Mouse (Mus musculus) embryo, embryonic 10.5 days (tissue): ENCODE measurements around the gene Sell.

Source experiments
- DNase-seq: peaks from one replicate; pipeline ENCODE4 v3.0.0-alpha.2; 2015; ENCODE audit warnings: low spot score

Gene Sell

DNA sequence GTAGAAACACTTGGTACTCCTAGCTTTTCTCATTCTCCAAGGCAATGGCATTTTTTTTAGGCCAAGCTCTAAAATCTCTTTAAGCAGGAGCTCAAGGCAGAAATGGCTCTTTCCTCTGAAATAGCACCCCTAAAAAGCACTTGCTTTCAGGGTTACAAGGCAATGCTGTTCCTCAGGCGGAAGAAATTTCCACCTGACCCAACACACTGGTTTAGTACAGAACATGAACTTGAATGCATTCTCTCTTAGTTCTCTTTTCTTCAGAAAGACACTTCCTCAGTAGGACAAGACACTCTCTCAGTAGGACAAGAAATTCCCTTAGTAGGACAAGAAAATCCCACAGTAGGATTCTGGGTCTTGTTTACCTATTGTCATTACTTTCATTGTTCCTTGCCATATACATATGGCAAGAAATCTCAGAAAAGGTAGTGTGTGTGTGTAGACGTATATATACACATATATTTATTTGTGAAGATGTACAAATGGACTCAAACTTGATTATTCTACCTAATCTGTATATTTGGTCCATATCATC, 12.9 kb downstream of the Sell start:
- DNase-seq = no peak

DNA sequence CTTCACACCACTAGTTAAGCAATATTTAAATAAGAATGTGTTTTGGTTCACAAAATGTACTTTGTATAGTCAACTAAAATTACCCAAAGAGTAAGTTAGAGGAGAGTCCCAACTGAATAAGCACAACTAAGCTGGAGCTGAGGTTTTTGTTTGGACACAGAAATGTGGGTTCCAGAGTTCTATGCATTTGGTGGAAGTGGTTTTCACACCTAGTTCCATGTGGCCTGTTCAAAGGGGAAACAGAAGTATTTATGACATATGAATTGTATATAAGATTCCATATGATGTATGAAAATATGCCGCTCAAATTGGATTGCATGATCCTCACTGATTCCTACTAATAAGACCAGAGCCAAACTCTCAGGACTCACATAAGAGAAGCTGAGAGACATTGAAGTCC, 13.6 kb downstream of the Sell start:
- no peak for DNase-seq

DNA sequence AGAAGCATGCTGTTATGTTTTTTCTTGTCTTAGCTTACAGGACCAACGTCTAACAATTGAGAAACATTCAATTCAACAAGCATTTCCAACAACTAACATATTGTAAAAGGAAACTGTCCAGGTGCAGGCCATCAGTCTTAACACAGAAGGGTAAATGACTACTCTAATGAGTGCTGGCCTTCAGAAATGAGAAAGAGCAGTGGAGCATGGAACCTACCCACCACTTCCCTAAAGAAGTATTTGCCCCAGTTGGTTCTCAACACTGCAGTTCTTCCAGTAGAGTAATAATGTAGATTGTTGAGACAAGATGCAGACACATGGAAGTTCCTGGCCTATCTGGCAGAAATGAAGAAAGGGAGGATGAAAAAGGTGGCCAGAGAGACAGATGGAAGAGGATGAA, 14.7 kb downstream of the Sell start:
- DNase-seq = no peak

DNA sequence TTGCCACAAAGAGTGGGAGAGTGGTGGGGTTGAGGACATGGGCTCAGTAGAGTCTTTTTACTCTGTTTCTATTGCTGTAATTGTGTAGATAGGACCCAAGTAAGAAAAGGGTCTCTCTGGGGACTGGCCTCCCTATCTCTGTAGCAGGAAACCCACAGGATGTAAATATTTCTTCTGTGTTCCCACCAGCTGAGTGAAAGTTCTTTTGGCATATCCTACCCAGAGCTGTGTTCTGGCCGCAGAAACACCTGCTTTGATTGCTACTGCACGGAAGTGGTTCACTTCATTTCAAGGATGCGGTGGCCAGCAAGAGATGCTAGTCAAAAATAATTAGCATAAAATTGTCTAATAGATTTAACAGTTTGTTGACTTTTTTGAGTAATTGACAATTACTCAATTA, 15.2 kb downstream of the Sell start:
- DNase-seq = no peak

DNA sequence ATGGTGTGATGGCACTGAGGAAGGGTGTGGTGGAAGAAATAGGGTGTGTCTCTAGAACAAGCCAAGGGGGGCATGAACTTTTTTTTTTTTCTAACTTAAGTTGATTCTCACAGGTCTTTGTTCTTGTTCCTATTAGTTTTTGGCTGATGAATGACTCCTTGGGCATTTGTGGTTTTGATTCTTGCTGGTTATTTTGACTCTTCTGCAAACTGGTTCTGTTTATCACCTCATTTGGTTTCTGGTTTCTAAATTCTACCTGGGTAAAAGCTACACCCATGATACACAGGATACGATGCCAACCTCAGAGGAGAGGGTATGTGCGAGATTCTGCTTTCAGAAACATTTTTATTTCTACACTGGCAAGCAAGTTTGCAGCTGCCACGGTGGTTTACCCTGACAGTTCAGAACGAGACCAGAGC, 16.6 kb downstream of the Sell start:
- DNase-seq = no peak

DNA sequence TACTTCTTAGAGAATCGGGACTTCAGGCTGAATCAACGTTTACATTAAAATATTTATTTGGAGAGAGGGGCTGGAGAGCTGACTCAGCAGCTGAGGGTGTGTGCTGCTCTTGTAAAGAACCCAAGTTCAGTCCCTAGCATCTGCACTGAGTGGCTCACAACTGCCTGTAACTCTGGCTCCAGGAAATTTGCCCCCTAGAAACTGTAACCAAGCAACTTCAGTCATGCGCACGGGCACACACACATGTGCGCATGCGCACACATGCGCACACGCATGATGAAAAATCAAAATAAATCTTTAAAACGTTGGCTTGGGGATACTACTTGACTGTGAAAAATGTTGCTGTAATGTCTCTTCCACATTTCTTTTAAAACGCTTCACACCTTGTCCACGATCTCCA, 17.3 kb downstream of the Sell start:
- DNase-seq = no peak

DNA sequence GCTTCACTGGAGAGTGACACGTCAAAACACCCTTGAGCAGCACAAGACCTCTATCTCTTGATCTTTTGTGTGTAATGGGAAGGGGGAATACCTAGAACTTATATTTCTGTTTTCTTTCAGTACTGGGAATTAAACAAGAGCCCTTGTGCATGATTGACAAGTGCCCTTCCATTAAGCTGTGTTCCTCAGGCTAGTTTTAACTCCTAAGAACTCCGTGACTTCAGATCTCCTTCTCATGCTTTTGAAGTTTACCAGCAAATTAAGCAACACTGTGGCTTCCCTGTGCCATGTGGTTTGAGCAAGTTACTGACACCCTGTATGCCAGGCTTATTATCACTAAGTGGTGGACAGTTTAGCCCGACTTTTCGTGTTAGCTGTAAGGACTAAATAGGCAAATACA, 21.3 kb downstream of the Sell start:
- no peak for DNase-seq

DNA sequence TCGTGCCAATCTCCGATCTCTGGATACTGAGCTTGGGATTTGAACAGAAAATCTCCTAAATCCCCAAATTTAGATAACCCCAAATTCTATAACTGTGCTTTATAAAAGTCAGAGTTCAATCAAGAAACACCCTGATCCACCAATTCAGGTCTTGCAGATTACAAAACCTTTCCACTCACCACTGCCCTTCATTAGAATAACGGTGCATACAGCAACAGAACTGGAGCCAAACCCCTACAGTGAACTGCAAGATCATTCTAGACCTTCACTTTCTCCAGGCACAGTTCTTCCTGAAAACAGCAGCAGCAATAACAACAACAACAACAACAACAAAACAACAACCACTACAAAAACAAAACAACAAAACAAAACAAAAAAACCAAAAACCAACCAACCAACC, 25.0 kb downstream of the Sell start:
- no peak for DNase-seq

DNA sequence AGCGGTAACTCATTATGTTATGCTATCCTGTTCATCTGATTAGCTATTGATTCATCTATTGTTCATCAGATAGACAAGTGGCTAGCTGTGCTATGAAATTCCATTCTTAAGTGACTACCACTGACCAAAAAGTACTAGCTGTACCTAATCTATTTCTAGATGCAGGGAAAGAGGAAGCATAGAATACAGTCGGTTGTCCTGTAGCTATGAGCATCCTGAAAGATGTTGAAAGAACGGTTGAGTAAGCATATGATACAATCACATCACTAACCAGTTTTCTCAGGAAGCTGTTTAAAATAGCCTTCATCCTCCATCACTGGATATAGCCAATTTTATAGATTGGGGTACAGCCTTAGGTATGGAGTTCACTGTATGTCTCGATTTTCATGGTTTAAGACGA, 26.1 kb downstream of the Sell start:
- no peak for DNase-seq

DNA sequence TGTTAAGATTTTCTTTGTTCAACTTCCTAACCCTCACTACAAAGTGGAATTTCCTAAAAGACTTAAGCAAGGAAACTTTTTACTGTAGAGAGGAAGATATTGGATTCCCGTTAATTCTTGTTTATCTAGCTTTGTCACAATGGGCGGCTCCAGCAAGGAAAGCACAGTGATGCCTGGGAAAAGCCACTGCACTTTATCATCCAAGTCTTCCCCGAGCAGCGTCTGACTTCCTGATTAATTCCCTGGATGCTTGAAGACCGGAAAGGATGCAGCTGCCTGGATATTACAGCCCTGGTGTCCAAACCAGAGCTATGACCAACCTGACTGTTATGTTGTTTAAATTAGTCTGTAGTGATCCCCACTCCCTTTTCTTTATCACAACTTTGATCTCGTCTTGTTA, 35.0 kb downstream of the Sell start:
- no peak for DNase-seq

DNA sequence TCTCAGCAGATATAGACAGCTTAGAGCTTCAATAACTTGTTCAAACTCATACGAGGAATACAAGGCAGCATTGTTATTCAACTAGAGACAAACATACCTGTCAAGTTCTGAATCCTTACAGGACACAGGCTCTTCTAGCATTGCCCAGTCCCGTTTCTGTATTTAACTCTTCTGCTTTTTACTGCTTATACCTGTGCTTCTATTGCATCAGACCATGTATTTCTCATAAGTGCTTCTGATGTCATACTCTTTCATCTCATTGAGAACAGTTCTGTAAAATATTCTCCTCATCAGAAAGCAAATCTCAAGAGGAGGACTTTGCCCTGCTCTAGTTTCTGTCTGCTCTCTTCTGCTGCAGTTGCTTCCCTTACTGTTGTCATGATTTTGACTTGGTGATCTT, 36.1 kb downstream of the Sell start:
- DNase-seq = no peak

DNA sequence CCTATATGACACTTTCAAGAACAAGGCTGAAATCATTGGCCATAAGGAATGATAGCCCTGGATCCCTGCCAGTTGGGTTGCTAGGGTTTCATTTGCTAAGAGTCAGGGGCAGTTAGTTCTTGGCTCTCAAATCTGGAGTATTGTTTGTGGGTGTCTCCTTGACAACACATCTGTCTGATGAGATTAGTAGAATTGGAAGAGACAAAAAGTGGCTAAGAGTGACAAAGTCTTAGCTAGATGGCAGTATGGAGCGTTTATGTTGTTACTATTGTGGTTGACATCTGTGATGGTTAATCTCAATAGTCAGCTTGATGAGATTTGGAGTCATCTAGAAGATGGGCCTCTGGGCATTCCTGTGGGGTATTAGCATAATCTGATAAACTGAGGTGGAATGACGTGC, 36.6 kb downstream of the Sell start:
- DNase-seq = no peak

DNA sequence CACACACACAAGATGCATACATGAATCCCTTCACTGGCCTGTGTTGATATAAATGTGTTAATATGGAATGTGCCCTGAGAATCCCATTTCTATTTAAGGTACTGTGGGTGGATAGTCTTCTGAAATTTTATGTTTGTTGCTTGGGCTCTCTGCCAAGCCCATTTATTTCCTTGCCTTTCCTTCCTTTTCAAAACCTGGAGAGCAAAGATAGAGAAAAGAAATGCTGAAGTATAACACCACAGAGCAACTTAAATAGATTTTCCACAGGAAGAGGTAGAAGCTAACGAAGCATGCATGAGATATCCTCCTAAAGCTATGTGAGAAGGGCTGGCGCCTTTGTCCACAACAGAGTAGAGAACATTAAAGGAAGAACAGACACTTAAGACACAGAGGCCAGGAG, 48.0 kb downstream of the Sell start:
- no peak for DNase-seq

DNA sequence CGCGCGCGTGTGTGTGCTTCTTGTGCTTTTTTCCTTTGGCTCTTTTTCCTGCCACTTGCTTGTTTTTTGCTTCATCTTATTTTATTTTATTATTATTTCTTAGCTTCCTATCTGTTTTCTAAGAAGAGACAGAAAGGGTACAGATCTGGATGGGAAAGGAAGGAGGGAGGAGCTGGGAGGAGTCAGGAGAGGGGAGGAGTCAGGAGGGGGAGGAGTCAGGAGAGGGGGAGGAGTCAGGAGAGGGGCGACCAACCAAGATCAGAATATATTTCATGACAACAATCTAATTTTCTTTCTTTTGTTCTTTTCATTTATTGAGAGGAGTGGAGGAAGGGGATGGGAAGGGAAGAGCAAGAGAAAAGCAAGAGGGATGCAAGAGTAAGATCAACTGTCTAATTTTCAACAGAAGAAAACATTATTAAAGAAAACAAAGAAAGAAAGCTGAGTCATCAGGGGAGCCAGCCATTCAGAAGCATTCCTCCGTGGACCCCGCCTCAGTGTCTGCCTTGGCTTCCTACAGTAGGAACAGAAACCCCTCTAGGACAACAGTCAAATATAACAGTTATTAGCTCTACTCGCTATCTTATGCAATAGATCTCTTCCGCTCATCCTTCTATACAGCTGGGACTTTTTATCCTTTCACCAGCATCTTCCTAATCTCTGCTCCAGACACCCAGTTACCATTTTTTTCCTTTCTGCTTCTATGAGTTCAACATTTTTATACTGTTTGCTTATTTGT, 49.0 kb downstream of the Sell start:
- DNase-seq = no peak

DNA sequence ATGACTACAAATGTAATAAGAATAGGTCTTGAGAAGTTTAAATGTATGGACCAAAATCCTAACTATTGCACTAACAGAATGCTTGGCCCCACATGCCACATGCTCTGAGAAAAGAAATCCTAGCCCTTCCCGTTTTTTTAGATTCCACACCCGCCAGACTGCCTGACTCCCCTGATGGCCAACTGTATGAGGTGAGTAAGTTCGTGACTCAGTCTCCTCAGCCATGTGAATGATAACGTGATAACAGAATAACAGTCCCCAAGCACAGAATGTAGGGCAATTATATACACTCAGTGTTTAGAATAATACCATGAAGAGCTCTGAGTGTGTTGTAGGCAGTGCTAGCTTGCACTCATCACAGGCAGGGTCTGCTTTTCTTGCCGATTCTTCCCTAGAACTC, 52.5 kb downstream of the Sell start:
- no peak for DNase-seq

DNA sequence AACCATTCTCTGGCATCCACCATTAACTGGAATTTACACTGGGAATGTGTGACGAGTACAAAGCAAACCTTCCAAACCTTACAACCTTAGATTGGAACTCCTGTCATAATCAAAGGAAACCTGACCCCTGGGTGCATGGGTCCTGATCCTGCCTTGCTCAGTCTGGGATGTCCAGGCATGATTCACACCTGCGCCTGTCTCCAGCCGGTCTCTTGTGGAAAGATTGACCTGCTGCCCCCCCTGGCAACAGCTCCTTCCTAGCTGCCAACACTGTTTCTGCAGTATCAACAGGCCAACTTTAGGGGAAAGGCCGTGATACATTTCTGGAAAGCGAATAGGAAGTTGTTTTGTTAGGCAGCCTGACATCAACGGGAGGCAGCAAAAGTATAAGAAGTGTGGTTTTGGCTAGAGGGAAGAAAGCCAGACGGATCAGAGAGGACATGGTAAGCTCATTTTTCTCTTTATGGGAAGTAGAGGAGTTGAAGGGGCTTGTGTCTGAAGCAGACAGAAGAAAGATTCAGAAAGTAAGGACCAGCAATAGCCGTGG, 53.2 kb downstream of the Sell start, which contains the start of gene Selp:
TSS of gene Selp (plus strand) at position 318 of the 547 bp plus-strand sequence.
- no peak for DNase-seq

DNA sequence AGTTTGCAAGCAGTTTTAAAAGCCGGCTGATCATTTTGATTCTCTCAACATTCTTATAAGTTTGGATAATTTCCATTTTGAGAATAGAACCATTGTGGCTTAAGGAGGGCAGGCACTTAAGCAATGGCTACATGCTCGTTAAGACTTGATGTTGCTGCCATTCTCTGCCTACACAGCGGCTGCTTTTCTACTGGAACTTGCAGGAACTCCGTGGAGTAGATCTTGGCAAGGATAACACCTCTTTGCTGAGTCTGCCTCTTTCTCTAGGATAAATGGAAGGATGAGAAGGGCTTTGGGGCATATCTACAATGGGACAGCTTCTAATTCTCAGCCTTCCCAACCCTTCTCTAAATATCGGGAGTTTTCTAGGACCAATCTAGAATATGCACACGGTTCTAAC, 53.9 kb downstream of the Sell start:
- DNase-seq = no peak

DNA sequence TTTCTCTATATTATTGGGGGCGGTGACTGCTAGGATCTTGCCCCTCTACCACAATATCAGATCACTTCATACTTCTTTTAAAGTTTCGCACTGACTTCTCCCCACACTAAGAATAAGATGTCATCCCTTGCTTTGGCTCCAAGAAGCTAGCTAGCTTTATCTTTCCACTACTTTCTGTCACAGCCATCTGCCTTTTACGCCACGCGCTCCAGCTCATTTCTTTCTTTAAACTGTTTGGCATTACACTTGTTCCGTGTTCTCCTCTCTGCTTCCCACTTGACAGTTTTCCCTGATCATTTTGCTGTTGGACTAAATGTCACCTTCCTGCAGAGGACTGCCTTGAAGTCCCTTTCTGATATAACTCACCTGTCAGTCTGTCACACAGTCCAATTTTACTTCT, 56.1 kb downstream of the Sell start:
- DNase-seq = no peak

DNA sequence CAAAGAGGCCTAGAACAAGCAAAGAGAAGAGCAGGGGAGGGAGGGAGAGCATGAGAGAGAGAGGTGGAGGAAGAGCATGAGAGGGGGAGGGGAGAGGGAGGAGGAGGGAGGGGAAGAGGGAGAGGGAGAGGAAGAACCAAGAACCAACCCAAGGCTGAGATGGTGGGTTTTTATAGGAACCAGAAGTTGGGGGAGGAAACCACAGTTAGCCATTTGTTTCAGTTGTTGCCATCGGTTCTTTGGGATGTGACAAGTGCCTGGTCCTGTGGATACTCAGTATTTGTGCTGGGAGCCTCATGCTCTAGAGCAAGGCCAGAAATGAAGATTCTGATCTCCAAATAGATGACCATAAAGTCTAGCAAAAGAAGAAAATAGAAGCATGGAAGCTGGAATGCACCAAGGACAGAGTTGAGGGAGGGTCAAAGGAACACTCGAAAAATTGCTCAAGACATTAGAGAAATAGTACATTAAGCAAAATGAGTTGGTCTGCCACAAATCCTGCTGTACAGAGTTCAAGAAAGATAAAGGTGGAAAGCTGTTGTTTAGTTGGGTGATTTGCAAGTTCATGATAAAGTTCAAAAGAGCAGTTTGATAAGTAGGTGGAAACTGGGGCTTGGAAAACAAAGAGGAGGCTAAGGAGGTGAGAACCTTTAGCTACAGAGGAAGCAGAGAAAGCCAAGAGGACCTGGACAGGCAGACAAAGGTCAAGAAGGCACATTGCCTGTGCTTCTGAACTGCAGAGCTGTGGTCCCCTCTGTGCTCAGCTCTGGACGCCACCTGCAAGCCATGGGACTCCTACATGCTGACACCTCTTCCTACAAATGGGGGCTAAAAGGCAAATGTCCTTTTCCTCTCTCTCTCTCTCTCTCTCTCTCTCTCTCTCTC, 58.4 kb downstream of the Sell start:
- DNase-seq = no peak

DNA sequence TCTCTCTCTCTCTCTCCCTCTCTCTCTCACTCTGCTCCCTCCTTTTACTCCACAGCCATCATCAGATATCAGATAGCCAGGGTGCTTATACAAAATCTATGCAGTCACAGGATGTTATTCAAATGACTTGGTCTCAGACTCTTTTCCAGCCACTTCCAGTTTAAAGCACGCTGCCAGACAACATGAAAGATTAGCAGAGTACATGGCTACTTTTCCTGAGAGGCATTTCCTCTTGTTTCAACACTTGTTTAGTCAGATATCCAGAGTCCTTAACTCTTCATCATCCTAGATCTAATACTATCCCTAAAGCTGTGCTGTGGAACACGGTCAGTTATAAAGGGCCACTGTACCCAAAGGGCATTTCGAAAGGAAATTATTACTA, 59.0 kb downstream of the Sell start:
- DNase-seq = no peak

DNA sequence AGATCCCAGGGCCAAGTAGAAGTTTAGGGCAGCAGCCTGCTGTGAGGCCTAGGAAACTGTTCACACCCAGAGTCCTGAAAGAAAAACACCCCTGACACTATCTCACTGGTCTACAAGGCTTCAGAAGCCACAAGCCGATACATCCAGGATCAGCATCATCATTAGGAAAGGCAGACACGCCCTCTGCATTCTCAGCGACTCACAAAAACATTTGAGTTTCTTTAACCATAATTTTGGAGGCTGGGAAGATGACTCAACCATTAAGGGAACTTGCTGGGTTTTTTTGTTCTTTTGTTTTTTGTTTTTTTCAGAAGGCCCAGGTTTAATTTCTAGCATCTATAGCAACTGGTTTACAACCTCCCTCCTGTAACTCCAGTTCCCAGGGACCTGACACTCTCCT, 62.1 kb downstream of the Sell start:
- no peak for DNase-seq

DNA sequence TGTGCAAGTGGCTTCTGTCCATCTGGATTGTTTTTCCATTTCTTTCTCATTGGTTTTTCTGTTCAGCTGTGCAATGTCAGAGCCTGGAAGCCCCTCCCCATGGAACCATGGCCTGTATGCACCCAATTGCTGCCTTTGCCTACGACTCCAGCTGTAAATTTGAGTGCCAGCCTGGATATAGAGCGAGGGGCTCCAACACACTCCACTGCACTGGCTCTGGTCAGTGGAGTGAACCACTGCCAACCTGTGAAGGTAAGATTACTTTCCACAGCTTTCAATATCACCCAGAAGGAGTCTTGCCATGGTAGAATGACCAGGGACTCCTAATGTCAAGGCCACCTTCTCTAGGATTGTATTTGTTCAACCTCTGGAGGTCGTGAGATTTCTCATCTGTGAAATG, 68.2 kb downstream of the Sell start:
- no peak for DNase-seq

DNA sequence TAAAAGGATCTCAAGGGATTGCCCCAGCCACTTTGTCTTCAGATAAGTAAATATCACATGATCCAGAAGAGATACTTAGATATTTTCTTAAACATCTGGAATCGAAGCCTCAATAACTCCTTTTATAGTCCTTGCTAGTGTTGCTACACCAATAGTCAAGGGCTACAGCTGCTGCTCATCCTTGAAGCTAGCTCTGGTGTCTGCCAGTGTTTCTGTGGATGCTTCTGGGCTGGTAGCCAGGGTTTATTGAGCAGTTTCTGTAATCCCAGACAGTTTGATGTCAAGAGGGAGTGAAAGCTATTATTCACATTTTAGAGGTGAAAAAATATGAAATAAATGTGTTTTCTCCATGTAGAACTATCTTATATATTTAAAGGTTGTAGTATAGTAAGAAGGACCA, 70.8 kb downstream of the Sell start:
- no peak for DNase-seq
